Mouse (Mus musculus): ENCODE data around the gene Gckr. TPM values are rescaled to one million over a fixed set of nuclear protein-coding genes. Genes with fewer than 3 reads are reported as not detected.
"Not testable (repeated sequence)": the region's sequence is repeated elsewhere in the genome, so short reads cannot be mapped to it uniquely, and the experiment has no call there.

The Gckr gene
- polyA plus RNA-seq, 1 experiment, result 0.05 TPM

GRCm38 (mm10) chr5:31303093-31303492 lies 5.8 kb downstream of the Gckr start:
- Histone ChIP-seq H3K27ac (ENCODE audit: control insufficient read depth, insufficient read depth, low read length) (no peak overlapping the region), H3K4me3 (ENCODE audit: control insufficient read depth, insufficient read depth, low read length) (no peak overlapping the region), H3K4me1 (replicated peaks; ENCODE audit: control insufficient read depth, insufficient read depth, low read length) (no peaks in the 10 kb centered on the region), H3K36me3 (ENCODE audit: control insufficient read depth, insufficient read depth, low read length) (no peaks in the 10 kb centered on the region), H3K27me3 (ENCODE audit: control insufficient read depth, insufficient read depth, low read length) (no peaks in the 10 kb centered on the region; the same call in 1 of the 2 replicates)
- no peak for DNase-seq
- TF ChIP-seq CTCF (IDR thresholded peaks at IDR 0.05; ENCODE audit: borderline replicate concordance, control insufficient read depth, extremely low read depth, insufficient read depth, low read length, poor library complexity) (no peak), POLR2A (IDR thresholded peaks at IDR 0.05; ENCODE audit: control insufficient read depth, extremely low read depth, insufficient read depth, low read length, poor library complexity) (no peak)
- 88% methylated on average over 6 of the region's 6 CpGs for WGBS

GRCm38 (mm10) chr5:31312806-31313205 lies 15.6 kb downstream of the Gckr start:
- Histone ChIP-seq H3K4me1 (replicated peaks; ENCODE audit: control insufficient read depth, insufficient read depth, low read length) (peaks cover 7% of the 10 kb centered on the region; the same call in 1 of the 2 replicates), H3K27ac (ENCODE audit: control insufficient read depth, insufficient read depth, low read length) (no peak overlapping the region), H3K4me3 (ENCODE audit: control insufficient read depth, insufficient read depth, low read length) (no peak overlapping the region), H3K27me3 (ENCODE audit: control insufficient read depth, insufficient read depth, low read length) (no peaks in the 10 kb centered on the region), H3K36me3 (ENCODE audit: control insufficient read depth, insufficient read depth, low read length) (no peaks in the 10 kb centered on the region)
- no peak for TF ChIP-seq POLR2A (IDR thresholded peaks at IDR 0.05; ENCODE audit: control insufficient read depth, extremely low read depth, insufficient read depth, low read length, poor library complexity)
- no peak for TF ChIP-seq CTCF (IDR thresholded peaks at IDR 0.05; ENCODE audit: borderline replicate concordance, control insufficient read depth, extremely low read depth, insufficient read depth, low read length, poor library complexity)
- 22% methylated on average over 8 of the region's 8 CpGs for WGBS
- peak; percentile 26 for DNase-seq

GRCm38 (mm10) chr5:31322776-31323175 lies 25.5 kb downstream of the Gckr start:
- Histone ChIP-seq H3K27ac (ENCODE audit: control insufficient read depth, insufficient read depth, low read length) (no peak overlapping the region), H3K4me1 (replicated peaks; ENCODE audit: control insufficient read depth, insufficient read depth, low read length) (no peaks in the 10 kb centered on the region), H3K4me3 (ENCODE audit: control insufficient read depth, insufficient read depth, low read length) (no peak overlapping the region), H3K36me3 (ENCODE audit: control insufficient read depth, insufficient read depth, low read length) (no peaks in the 10 kb centered on the region), H3K27me3 (ENCODE audit: control insufficient read depth, insufficient read depth, low read length) (no peaks in the 10 kb centered on the region)
- WGBS, result 90% methylated on average over 3 of the region's 3 CpGs
- TF ChIP-seq POLR2A (IDR thresholded peaks at IDR 0.05; ENCODE audit: control insufficient read depth, extremely low read depth, insufficient read depth, low read length, poor library complexity), result no peak
- TF ChIP-seq CTCF (IDR thresholded peaks at IDR 0.05; ENCODE audit: borderline replicate concordance, control insufficient read depth, extremely low read depth, insufficient read depth, low read length, poor library complexity), result no peak
- DNase-seq, result no peak

- 45% methylated on average over 3 of the region's 3 CpGs for WGBS
- Histone ChIP-seq H3K36me3 (ENCODE audit: control insufficient read depth, insufficient read depth, low read length) (no peaks in the 10 kb centered on the region), H3K27ac (ENCODE audit: control insufficient read depth, insufficient read depth, low read length) (no peak overlapping the region), H3K4me3 (ENCODE audit: control insufficient read depth, insufficient read depth, low read length) (no peak overlapping the region), H3K4me1 (replicated peaks; ENCODE audit: control insufficient read depth, insufficient read depth, low read length) (no peaks in the 10 kb centered on the region), H3K27me3 (ENCODE audit: control insufficient read depth, insufficient read depth, low read length) (no peaks in the 10 kb centered on the region)
- TF ChIP-seq CTCF (IDR thresholded peaks at IDR 0.05; ENCODE audit: borderline replicate concordance, control insufficient read depth, extremely low read depth, insufficient read depth, low read length, poor library complexity) (no peak), POLR2A (IDR thresholded peaks at IDR 0.05; ENCODE audit: control insufficient read depth, extremely low read depth, insufficient read depth, low read length, poor library complexity) (no peak)
- no peak for DNase-seq
These were observed 26.8 kb downstream of the Gckr start for GRCm38 (mm10) chr5:31324085-31324484.

GRCm38 (mm10) chr5:31326850-31327249 lies 29.6 kb downstream of the Gckr start:
- peak; percentile 16 for DNase-seq
- no peak overlapping the region for H3K4me3 ChIP-seq (ENCODE audit: control insufficient read depth, insufficient read depth, low read length)
- no peak for TF ChIP-seq POLR2A (IDR thresholded peaks at IDR 0.05; ENCODE audit: control insufficient read depth, extremely low read depth, insufficient read depth, low read length, poor library complexity)
- TF ChIP-seq CTCF (IDR thresholded peaks at IDR 0.05; ENCODE audit: borderline replicate concordance, control insufficient read depth, extremely low read depth, insufficient read depth, low read length, poor library complexity), result 0 out of 2 replicates have a peak, but pooled peaks have one; percentile 15
- WGBS, result 17% methylated on average over 5 of the region's 5 CpGs
- no peaks in the 10 kb centered on the region for H3K36me3 ChIP-seq (ENCODE audit: control insufficient read depth, insufficient read depth, low read length)
- no peaks in the 10 kb centered on the region for H3K27me3 ChIP-seq (ENCODE audit: control insufficient read depth, insufficient read depth, low read length)
- no peaks in the 10 kb centered on the region for H3K4me1 ChIP-seq (replicated peaks; ENCODE audit: control insufficient read depth, insufficient read depth, low read length)
- H3K27ac ChIP-seq (ENCODE audit: control insufficient read depth, insufficient read depth, low read length), result no peak overlapping the region

- Histone ChIP-seq H3K27ac (ENCODE audit: control insufficient read depth, insufficient read depth, low read length) (no peak overlapping the region), H3K36me3 (ENCODE audit: control insufficient read depth, insufficient read depth, low read length) (no peaks in the 10 kb centered on the region), H3K4me1 (replicated peaks; ENCODE audit: control insufficient read depth, insufficient read depth, low read length) (no peaks in the 10 kb centered on the region), H3K4me3 (ENCODE audit: control insufficient read depth, insufficient read depth, low read length) (no peak overlapping the region), H3K27me3 (ENCODE audit: control insufficient read depth, insufficient read depth, low read length) (no peaks in the 10 kb centered on the region)
- 37% methylated on average over 7 of the region's 7 CpGs for WGBS
- TF ChIP-seq CTCF (IDR thresholded peaks at IDR 0.05; ENCODE audit: borderline replicate concordance, control insufficient read depth, extremely low read depth, insufficient read depth, low read length, poor library complexity), result no peak
- no peak for TF ChIP-seq POLR2A (IDR thresholded peaks at IDR 0.05; ENCODE audit: control insufficient read depth, extremely low read depth, insufficient read depth, low read length, poor library complexity)
- peak; percentile 48 for DNase-seq
These were observed 31.0 kb downstream of the Gckr start for GRCm38 (mm10) chr5:31328255-31328654.

GRCm38 (mm10) chr5:31357586-31357985 lies 60.3 kb downstream of the Gckr start:
- H3K4me3 ChIP-seq (ENCODE audit: control insufficient read depth, insufficient read depth, low read length), result not testable (repeated sequence)
- 86% methylated on average over 16 of the region's 16 CpGs for WGBS

More at GRCm38 (mm10) chr5:31357586-31357985, 60.3 kb downstream of the Gckr start:
- H3K4me1 ChIP-seq (replicated peaks; ENCODE audit: control insufficient read depth, insufficient read depth, low read length); H3K36me3 ChIP-seq (ENCODE audit: control insufficient read depth, insufficient read depth, low read length); DNase-seq; H3K27me3 ChIP-seq (ENCODE audit: control insufficient read depth, insufficient read depth, low read length); H3K27ac ChIP-seq (ENCODE audit: control insufficient read depth, insufficient read depth, low read length): not testable (repeated sequence)

Measured in thymus, adult 2 months (tissue).